Mouse (Mus musculus) retina, postnatal 1 day (tissue): ENCODE measurements at regions not wholly inside any gene's neighbourhood (a gene's known extent, or its start where the extent isn't known, plus 50 kb on each side); places are given as distances from the start of the nearest gene placed in this dataset.
A peak's percentile ranks its signal among the peaks of the same experiment; 100 is the strongest.

Experiments used
- DNase-seq: peaks from one replicate; pipeline ENCODE4 v3.0.0-alpha.2; 2012

- no peak for DNase-seq
Observed at GRCm38 (mm10) chr14:106824100-106824706, 718.2 kb downstream of the Trim52 start.

DNA sequence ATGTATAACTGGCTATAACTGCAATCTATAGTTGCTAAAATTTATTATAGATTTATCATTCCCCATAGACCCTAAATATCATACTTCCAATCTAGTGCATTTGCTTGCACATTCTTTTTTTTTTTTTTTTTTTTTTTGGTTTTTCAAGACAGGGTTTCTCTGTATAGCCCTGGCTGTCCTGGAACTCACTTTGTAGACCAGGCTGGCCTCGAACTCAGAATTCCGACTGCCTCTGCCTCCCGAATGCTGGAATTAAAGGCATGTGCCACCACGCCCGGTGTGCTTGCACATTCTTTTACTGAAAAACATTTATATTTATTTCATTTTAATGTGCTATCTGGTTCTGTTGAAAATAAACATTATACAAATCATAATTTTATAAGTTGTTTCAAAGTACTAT lies 729.7 kb downstream of the Trim52 start:
- DNase-seq: no peak

DNA sequence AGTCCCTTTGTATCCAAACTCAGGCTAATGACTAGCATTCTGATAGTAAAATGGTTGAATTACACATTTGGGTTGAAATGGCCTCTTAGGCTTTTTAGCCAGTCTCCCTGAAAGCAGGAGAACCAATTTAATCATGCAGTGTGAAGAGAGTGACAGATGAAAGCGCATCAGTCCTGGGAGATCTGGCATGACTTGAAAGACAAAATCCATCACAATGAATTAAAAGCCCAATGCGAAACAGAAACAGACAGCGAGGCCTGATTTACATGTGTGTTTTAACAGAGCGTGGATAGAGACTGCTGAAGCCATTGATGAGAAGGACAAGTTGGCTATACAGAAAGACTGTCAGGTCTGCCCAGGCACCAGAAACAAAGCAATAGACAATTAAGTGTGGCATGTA lies 730.2 kb downstream of the Trim52 start:
- DNase-seq: peak; percentile 87
